Mouse (Mus musculus): ENCODE data around the gene Olfr90. TPM values are rescaled to one million over a fixed set of nuclear protein-coding genes. Genes with fewer than 3 reads are reported as not detected.
A peak's percentile ranks its signal among the peaks of the same experiment; 100 is the strongest.
"Not testable (repeated sequence)": the region's sequence is repeated elsewhere in the genome, so short reads cannot be mapped to it uniquely, and the experiment has no call there.

Olfr90 gene
- total RNA-seq (2021), result not detected

- intact Hi-C loops (cut with DNase I), result no loop called here
- DNase-seq, result no peak
Measured at GRCm38 (mm10) chr17:37088399-37088798, at the start of gene Olfr90. Olfr90 (minus strand) TSS chr17:37088499.

DNA sequence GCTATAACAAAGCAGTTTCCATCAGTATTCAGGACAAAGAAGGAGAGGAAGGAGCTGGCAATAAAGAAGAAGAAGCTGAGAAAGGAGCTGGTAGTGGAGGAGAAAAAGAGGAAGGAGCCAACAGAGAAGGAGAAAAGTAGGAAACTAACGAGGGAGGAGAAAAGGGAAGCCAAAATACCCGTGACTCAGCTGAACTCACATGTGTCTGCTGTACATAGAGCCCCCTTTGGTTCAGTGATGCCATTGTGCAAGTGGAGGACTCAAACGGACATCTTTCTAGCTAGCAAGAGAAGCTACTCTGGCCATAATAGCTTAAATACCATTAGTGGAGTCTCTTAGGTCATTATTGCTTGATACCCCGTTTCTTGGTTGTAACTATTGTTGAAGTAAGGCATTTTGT is 43.1 kb upstream of the Olfr90 start:
- intact Hi-C loops (cut with DNase I); DNase-seq: not testable (repeated sequence)

DNA sequence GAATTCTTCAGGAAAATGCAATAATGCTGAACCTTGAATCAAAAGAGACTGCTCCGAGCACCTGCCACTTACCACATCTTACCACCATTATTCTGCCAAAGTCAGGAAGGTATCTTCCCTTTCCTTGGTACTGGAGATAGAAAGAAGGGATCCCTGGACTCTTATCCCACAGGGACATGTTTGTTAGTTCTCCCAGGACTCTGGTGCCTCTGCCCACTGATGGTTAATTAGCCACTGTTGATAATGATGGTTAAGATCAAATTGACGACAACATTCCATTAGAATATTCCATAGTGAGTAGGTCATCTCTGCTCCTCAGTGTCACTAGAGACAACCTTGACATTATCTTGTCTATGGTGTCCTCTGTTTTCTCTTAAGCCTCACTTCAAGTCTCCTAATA is 31.7 kb upstream of the Olfr90 start, which contains the start of gene Olfr92:
TSS of gene Olfr92 (minus strand) at position 101 of the 400 bp plus-strand sequence.
- DNase-seq, result no peak
- intact Hi-C loops (cut with DNase I), result loop anchor here (1.0 kb wide), 1 partner anchor 61 kb away; no protein-coding TSS in a partner anchor

DNA sequence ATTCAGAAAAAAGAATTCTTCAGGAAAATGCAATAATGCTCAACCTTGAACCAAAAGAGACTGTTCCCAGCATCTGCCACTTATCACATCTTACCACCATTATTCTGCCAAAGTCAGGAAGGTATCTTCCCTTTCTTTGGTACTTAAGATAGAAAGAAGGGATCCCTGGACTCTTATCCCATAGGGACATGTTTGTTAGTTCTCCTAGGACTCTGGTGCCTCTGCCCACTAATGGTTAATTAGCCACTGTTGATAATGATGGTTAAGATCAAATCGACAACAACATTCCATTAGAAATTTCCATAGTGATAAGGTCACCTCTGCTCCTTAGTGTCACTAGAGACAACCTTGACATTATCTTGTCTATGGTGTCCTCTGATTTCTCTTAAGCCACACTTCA is 9.9 kb upstream of the Olfr90 start, which contains the start of gene Olfr91:
TSS of gene Olfr91 (minus strand) at position 101 of the 400 bp plus-strand sequence.
- no peak for DNase-seq
- intact Hi-C loops (cut with DNase I), result no loop called here

- intact Hi-C loops (cut with DNase I), result no loop called here
Measured at GRCm38 (mm10) chr17:37093289-37093688, 5.0 kb upstream of the Olfr90 start.

GRCm38 (mm10) chr17:37092198-37092597 is 3.9 kb upstream of the Olfr90 start:
- intact Hi-C loops (cut with DNase I), result no loop called here
- DNase-seq, result no peak

More at GRCm38 (mm10) chr17:37093289-37093688, 5.0 kb upstream of the Olfr90 start:
- no peak for DNase-seq

- DNase-seq, result no peak
- intact Hi-C loops (cut with DNase I), result no loop called here
Measured at GRCm38 (mm10) chr17:37085545-37085944, 2.8 kb downstream of the Olfr90 start.

GRCm38 (mm10) chr17:37084632-37085031 is 3.7 kb downstream of the Olfr90 start:
- intact Hi-C loops (cut with DNase I), result no loop called here
- no peak for DNase-seq

DNA sequence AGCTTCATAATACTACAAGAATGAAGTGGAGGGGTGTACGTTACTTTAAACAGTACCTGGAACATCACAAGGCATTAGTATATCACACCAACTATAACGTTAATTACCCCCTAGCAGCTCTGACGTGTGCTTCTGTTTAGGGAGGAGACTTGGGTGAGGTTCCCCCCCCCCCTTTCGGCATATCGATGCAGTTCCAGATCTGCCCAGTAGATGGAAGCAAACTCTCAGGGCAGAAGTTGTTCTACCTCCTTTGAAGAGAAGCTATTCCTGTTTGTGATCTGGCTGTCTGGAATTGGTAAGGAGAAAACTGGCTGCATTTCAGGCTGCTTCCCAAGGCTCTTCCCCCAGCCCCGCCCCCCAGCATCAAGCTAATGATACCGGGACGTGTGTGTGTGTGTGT is 5.0 kb downstream of the Olfr90 start:
- peak; percentile 51 to 60 for DNase-seq
- intact Hi-C loops (cut with DNase I), result loop anchor here (1.0 kb wide), 1 partner anchor 120 kb away; no protein-coding TSS in a partner anchor

GRCm38 (mm10) chr17:37081659-37082058 is 6.6 kb downstream of the Olfr90 start:
- no peak for DNase-seq
- intact Hi-C loops (cut with DNase I), result no loop called here

DNA sequence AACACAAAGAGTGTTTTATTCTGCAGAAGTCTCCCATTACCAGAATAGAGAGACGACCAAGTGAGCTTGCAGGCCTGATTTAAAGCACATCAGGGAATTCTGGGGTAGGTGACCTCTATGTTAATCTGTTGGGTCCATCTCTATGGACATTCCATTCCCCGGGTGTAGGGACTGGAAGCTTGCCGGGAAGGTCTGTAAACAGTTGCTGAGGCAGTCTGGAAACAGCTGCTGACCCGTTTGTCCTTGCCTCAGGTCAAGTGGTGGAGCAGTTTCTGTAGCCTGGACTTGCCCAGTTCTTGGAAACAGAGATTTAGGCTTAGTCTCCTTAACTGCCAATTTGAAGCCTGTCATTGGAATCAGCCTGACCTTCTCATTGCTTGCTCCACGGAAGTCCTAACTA is 8.2 kb downstream of the Olfr90 start:
- DNase-seq, result peak; percentile 11 to 17
- intact Hi-C loops (cut with DNase I), result no loop called here

DNA sequence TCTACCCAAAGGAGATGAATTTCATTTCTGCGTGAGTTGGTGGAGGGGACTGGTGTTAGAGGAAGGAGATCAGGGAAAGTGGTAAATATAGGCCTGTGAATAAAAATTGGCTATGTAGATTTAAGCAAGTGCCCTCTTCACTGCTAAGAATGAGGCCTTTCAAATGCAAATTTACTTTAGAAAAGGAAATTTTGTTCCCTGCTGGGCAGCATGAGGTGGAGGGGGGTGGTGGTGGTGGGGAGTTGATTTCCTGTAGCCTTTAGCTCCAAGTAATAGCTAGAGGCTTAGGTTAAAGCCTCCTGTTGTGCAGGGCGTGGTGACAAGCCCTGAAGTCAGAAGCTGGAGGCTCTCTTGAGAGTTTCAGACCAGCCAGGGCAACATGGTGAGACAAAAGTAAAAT is 9.3 kb downstream of the Olfr90 start:
- no peak for DNase-seq
- intact Hi-C loops (cut with DNase I), result no loop called here

- intact Hi-C loops (cut with DNase I), result no loop called here
- no peak for DNase-seq
Measured at GRCm38 (mm10) chr17:37078193-37078592, 10.1 kb downstream of the Olfr90 start.

GRCm38 (mm10) chr17:37075766-37076165 is 12.5 kb downstream of the Olfr90 start:
- intact Hi-C loops (cut with DNase I), result no loop called here
- DNase-seq, result no peak

- DNase-seq, result no peak
- intact Hi-C loops (cut with DNase I), result no loop called here
Measured at GRCm38 (mm10) chr17:37075181-37075580, 13.1 kb downstream of the Olfr90 start.

DNA sequence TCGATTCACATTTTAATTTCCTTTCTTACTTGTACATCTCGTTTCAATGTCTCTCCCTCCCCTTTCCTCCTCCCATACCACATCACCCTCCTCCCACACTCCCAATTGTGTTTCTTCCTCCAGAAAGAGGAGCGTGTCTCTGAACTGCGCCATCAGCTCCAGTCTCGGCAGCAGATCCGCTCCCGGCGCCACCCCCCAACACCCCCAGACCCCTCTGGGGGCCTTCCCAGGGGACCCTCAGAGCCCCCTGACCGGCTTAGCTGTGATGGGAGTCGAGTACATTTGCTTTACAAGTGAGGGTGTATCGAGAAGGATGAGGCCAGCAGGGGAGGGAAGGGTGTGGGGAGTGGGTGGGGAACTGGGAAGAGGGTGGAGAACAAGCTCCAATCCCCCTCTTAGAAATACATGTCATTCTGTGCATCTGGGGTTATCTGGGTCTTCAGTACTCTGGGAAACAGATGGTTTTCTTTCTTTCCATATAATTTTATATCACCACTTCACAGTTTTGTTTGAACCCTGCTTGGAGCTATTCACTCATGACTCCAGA is 15.5 kb downstream of the Olfr90 start:
- intact Hi-C loops (cut with DNase I), result no loop called here
- no peak for DNase-seq

DNA sequence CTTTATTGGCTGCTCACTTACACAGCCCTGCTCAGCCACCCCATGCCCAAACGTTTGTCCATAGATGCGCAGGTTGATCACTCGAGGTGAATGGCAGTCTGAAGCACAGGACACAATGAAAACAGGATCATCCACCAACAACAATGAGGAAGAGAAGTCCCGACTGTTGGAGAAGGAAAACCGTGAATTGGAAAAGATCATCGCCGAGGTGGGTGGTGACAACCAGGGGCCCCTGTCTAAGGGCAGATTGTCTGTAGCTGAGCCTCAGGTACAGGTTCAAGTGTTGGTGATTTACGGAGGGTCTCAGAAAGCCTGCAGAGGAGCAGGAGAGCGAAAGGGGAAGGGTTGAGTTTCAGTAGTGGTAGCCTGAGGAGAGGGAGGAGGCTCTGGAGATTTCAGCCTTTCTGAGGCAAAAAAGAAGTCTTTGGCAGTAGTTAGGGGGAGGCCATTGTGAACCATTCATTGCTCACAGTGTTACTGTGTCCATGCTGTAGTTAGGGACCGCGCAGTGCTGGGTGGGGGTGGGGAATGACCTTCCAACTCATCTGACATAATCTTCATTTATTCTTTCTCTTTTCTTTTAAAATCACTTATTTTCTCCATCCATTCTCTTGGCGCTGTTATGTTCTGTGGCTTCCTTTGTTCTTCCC is 16.1 kb downstream of the Olfr90 start:
- no peak for DNase-seq
- intact Hi-C loops (cut with DNase I), result no loop called here

- no peak for DNase-seq
- intact Hi-C loops (cut with DNase I), result no loop called here
Measured at GRCm38 (mm10) chr17:37070121-37070520, 18.2 kb downstream of the Olfr90 start.

GRCm38 (mm10) chr17:37067861-37068260 is 20.4 kb downstream of the Olfr90 start:
- intact Hi-C loops (cut with DNase I), result no loop called here
- no peak for DNase-seq

GRCm38 (mm10) chr17:37065993-37066392 is 22.3 kb downstream of the Olfr90 start:
- intact Hi-C loops (cut with DNase I), result no loop called here
- DNase-seq, result no peak

- intact Hi-C loops (cut with DNase I), result no loop called here
- DNase-seq, result no peak
Measured at GRCm38 (mm10) chr17:37063686-37064495, 24.4 kb downstream of the Olfr90 start.
